Mouse (Mus musculus) thymus, adult 2 months (tissue): ENCODE measurements at regions not wholly inside any gene's neighbourhood (a gene's known extent, or its start where the extent isn't known, plus 50 kb on each side); places are given as distances from the start of the nearest gene placed in this dataset.

ENCODE experiments used
- DNase-seq: peaks from one replicate; pipeline ENCODE4 v3.0.0; 2021
- H3K27ac ChIP-seq: fragments of 200-500 bp; 2 replicates; pipeline ENCODE4 v1.5.1; 2012; ENCODE audit warnings: low read length, control low read depth; ENCODE audit not compliant: control insufficient read depth, insufficient read depth
- H3K27me3 ChIP-seq: fragments of 200-500 bp; 2 replicates; pipeline ENCODE4 v1.6.1; 2012; ENCODE audit warnings: mild to moderate bottlenecking, low read length, moderate library complexity, mixed read lengths; ENCODE audit not compliant: control insufficient read depth, insufficient read depth
- H3K36me3 ChIP-seq: fragments of 200-500 bp; 2 replicates; pipeline ENCODE4 v1.6.1; 2012; ENCODE audit warnings: mild to moderate bottlenecking, low read length, moderate library complexity; ENCODE audit not compliant: control insufficient read depth, insufficient read depth
- H3K4me1 ChIP-seq: fragments of 200-500 bp; replicated peaks from 2 replicates; pipeline ENCODE4 v1.6.1; 2012; ENCODE audit warnings: low read length; ENCODE audit not compliant: control insufficient read depth, insufficient read depth
- H3K4me3 ChIP-seq: fragments of 200-500 bp; 2 replicates; pipeline ENCODE4 v1.5.1; 2012; ENCODE audit warnings: mild to moderate bottlenecking, low read length, control low read depth, moderate library complexity; ENCODE audit not compliant: control insufficient read depth, insufficient read depth
- CTCF ChIP-seq: fragments of 200-500 bp; IDR thresholded peaks from 2 replicates; pipeline ENCODE4 v1.5.1; 2012; ENCODE audit warnings: mild to moderate bottlenecking, control low read depth, low read length, moderate library complexity, borderline replicate concordance; ENCODE audit not compliant: control insufficient read depth, poor library complexity, insufficient read depth; ENCODE audit errors: extremely low read depth
- POLR2A ChIP-seq: fragments of 200-500 bp; IDR thresholded peaks from 2 replicates; pipeline ENCODE4 v1.6.1; 2012; ENCODE audit warnings: mild to moderate bottlenecking, low read length, control low read depth, moderate library complexity; ENCODE audit not compliant: control insufficient read depth, poor library complexity, insufficient read depth; ENCODE audit errors: extremely low read depth
- WGBS: fragments of 180-500 bp; shearing (Covaris S2); methylation state at CpG from one replicate; pipeline ENCODE4 v1.1.7; 2018; 5-methylcytosine and 5-hydroxymethylcytosine counted together

GRCm38 (mm10) chr9:32046791-32047190, 69.1 kb upstream of the Arhgap32 start:
- no peak for DNase-seq
- Histone ChIP-seq H3K27ac (no peak overlapping the region), H3K4me1 (no peaks in the 10 kb centered on the region), H3K4me3 (no peak overlapping the region), H3K36me3 (no peaks in the 10 kb centered on the region), H3K27me3 (no peaks in the 10 kb centered on the region)
- TF ChIP-seq CTCF (no peak), POLR2A (no peak)
- 95% methylated on average over 3 of the region's 3 CpGs for WGBS

- Histone ChIP-seq H3K27me3 (no peaks in the 10 kb centered on the region), H3K4me1 (no peaks in the 10 kb centered on the region), H3K27ac (no peak overlapping the region), H3K4me3 (no peak overlapping the region), H3K36me3 (no peaks in the 10 kb centered on the region)
- TF ChIP-seq CTCF (no peak), POLR2A (no peak)
- no peak for DNase-seq
- WGBS, result 93% methylated on average over 7 of the region's 7 CpGs
Observed at GRCm38 (mm10) chr9:32048941-32049340, 67.0 kb upstream of the Arhgap32 start.

- DNase-seq, result no peak
- Histone ChIP-seq H3K4me3 (no peak overlapping the region), H3K36me3 (no peaks in the 10 kb centered on the region), H3K4me1 (no peaks in the 10 kb centered on the region), H3K27me3 (no peaks in the 10 kb centered on the region), H3K27ac (no peak overlapping the region)
- TF ChIP-seq POLR2A, result no peak
- no peak for TF ChIP-seq CTCF
- 93% methylated on average over 6 of the region's 6 CpGs for WGBS
Observed at GRCm38 (mm10) chr9:32049546-32049945, 66.4 kb upstream of the Arhgap32 start.

GRCm38 (mm10) chr9:32053886-32054615, 61.9 kb upstream of the Arhgap32 start:
- Histone ChIP-seq H3K27me3 (no peaks in the 10 kb centered on the region), H3K36me3 (no peaks in the 10 kb centered on the region), H3K27ac (no peak overlapping the region), H3K4me1 (no peaks in the 10 kb centered on the region), H3K4me3 (no peak overlapping the region)
- TF ChIP-seq POLR2A (no peak), CTCF (no peak)
- WGBS, result 93% methylated on average over 4 of the region's 4 CpGs
- no peak for DNase-seq

GRCm38 (mm10) chr9:32057427-32058115, 58.4 kb upstream of the Arhgap32 start:
- Histone ChIP-seq H3K27me3 (no peaks in the 10 kb centered on the region), H3K36me3 (no peaks in the 10 kb centered on the region), H3K4me3 (no peak overlapping the region), H3K27ac (no peak overlapping the region), H3K4me1 (no peaks in the 10 kb centered on the region)
- DNase-seq, result no peak
- 77% methylated on average over 4 of the region's 4 CpGs for WGBS
- TF ChIP-seq CTCF (no peak), POLR2A (no peak)

- no peaks in the 10 kb centered on the region for H3K4me1 ChIP-seq
- 93% methylated on average over 4 of the region's 4 CpGs for WGBS
- H3K27me3 ChIP-seq, result no peaks in the 10 kb centered on the region
- H3K4me3 ChIP-seq, result no peak overlapping the region
- DNase-seq, result no peak
- H3K36me3 ChIP-seq, result no peaks in the 10 kb centered on the region
- no peak for TF ChIP-seq POLR2A
- no peak for TF ChIP-seq CTCF
- no peak overlapping the region for H3K27ac ChIP-seq
Observed at GRCm38 (mm10) chr9:32062740-32063139, 53.2 kb upstream of the Arhgap32 start.
